Mouse (Mus musculus) c-Kit-positive CD71-positive TER-119-negative erythroid progenitor cells, embryonic 14.5 days (primary cell): ENCODE data around the gene Mon1a.

Experiments
- DNase-seq: peaks from one replicate; pipeline ENCODE4 v3.0.0-alpha.2; 2013; ENCODE audit warnings: low read depth

Gene Mon1a

DNA sequence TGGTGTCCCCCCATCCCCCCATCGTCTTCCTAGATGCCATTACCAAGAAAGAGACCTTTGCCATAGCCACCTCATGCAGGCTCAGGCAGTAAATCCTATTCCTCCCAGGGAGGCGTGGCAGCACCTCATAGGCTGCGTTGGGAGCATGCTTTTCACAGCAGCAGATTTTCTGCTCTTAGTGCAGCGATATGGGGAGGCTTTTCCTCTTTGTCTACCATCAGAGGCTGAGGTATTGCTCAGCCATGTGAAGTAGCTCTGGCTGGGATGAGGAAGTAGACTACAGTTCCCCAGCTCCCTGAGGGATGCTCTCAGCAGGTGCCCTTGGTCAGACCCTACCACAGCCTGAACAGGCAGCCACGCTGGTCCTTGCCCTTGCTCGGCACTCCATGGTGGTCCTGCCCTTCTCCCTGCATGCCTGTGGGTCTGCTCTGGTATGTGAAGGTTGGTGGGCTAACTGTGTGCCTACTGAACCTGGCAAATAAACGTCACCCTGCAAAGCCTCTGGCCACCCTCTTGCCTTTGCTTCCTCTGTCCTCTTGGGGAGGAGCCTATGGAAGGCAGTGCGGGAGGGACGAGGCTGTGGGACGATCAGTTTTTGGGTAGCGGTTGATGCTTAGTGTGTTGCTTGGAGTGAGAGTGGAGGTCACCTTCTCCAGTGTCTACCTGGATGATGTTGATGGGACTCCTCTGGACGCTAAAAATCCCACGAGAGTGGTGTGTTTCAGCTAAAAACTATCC, 61.4 kb downstream of the Mon1a start:
- DNase-seq = no peak

DNA sequence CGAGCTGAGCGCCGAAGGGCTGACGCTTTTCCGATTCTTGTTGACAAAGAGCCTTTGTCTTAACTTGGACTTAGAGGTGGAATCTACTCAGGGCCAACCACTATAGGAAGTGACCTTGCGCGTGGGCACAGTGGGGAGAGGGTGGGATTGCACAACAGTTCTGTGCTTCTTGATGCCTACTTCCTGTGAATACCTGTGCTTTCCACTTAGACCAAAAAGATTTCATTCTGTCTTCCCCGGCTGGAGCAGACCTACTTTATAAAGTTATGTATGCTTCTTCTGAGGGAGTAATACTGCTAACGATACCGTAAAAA, 61.9 kb downstream of the Mon1a start, which contains the start of gene Traip:
Gene Traip (plus strand): TSS at position 215 of the 314 bp plus-strand sequence.
- no peak for DNase-seq

DNA sequence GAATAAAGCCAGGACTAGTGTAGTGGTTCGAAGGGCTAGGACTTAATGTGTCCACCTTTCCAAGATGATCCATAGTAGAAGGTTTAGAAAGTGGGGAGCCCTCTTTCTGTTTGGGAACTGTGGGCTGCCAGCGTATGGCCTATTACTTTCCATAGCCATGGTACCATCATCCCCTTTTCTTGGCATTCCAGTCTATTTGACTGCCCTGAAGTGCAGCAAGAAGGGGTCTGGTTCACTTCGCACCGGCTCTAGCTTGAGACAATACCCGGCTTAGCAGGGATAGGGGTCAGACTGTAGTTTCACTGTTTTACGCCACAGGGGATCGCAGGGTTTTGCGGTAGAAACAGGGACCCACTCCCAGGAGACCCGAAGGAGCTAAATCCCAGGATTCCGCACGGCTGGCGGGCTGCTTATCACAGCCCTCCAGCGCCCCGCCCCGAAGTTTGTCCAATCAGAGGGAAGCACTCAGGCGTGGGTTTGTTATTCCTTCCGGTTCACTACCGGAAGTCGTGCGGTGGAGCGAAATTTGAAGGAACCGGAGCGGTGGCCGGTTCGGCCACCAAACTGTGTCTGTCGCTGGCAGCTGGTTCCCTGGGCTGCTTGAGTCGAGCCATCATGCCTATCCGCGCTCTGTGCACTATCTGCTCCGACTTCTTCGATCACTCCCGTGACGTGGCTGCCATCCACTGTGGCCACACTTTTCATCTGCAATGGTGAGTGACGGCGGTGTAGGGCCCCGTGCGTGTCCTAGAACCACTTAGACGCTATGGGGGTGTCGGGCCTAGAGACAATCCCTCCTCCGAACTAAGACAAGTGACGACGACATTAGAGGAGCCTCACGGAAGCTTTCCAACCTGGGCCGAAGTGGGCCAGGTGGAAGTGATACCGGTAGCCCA, 62.8 kb downstream of the Mon1a start:
- DNase-seq = peak; percentile 88
